Mouse (Mus musculus) thymus, adult 2 months (tissue): Measurements from ENCODE around the gene Cd9.

ENCODE experiments used
- CTCF ChIP-seq: fragments of 200-500 bp; IDR thresholded peaks from 2 replicates; pipeline ENCODE4 v1.5.1; 2012; ENCODE audit warnings: mild to moderate bottlenecking, control low read depth, low read length, moderate library complexity, borderline replicate concordance; ENCODE audit not compliant: control insufficient read depth, poor library complexity, insufficient read depth; ENCODE audit errors: extremely low read depth
- POLR2A ChIP-seq: fragments of 200-500 bp; IDR thresholded peaks from 2 replicates; pipeline ENCODE4 v1.6.1; 2012; ENCODE audit warnings: mild to moderate bottlenecking, low read length, control low read depth, moderate library complexity; ENCODE audit not compliant: control insufficient read depth, poor library complexity, insufficient read depth; ENCODE audit errors: extremely low read depth

DNA sequence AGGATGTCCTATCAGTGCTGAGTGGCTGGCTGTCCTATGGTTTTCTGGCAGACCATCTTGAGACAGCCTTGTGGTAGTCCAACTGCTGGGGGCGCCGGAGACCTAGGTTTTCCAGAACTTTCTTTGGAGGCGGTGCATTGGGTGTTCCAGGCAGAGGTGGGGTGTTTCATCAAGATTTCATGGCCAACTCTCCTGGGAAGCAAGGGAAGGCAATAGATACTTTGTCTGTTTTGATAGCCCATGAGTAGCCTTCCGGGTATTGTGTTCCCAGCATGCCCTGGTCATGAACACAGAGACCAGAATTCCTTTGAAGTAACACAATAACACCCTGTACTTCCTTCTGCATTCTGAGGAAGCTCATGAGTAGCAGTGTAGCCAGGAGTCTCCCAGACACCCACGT, 34.9 kb upstream of the Cd9 start:
- TF ChIP-seq CTCF (no peak), POLR2A (no peak)
